Mouse (Mus musculus): ENCODE measurements around the gene Crls1. TPM values are rescaled to one million over a fixed set of nuclear protein-coding genes. Genes with fewer than 3 reads are reported as not detected.

Crls1 gene
- polyA plus RNA-seq, 1 experiment from 2014 or later, result 28.0 TPM

DNA sequence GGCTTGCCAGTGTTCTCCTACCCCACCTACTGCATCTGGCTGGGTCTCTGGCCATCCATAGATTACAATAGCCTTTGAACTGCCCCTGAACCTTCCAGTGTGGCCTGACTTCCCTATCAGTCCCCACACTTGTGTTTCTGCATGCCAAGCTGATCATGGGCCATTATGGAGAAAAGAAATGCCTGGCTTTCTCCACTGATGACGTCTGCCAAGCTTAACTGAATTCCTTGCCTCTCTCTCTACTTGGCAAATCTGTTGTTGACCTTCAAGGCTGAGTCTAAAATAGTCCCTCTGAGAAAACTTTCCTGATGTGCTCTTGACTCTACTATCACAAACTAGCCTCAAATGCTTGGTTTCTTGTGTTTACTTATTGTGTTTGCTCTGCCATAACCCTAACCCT is 51.7 kb downstream of the Crls1 start:
- Histone ChIP-seq H3K4me3 (no peak overlapping the region), H3K9me3 (no peaks in the 10 kb centered on the region), H3K4me1 (no peaks in the 10 kb centered on the region), H3K36me3 (no peaks in the 10 kb centered on the region), H3K27me3 (replicated peaks) (no peaks in the 10 kb centered on the region), H3K4me2 (replicated peaks) (no peak overlapping the region), H3K27ac (no peak overlapping the region), H3K9ac (no peak overlapping the region)
- no peak for ATAC-seq (ENCODE audit: low FRiP score, low read depth)
- 55% methylated on average over 1 of the region's 1 CpGs for WGBS

DNA sequence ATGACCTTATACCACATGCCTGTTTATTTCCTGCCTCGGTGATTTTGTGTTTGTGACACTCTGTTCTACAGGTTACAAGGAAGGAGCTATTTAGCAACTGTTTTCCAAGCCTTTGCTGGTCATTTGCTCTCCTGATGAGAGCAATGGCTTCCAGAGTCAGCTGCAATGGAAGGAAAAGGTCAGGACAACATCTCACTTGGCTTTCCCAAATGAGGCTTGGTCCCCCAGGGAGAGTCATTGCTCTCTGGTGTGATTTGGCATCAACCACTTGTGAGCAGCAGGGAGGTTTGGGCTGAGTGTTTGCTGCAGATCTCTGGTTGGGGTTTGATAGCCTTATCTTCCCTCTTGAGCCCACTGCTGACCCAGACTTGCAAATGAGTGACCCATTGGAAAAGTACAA is 54.1 kb downstream of the Crls1 start:
- Histone ChIP-seq H3K4me3 (no peak overlapping the region), H3K27me3 (replicated peaks) (no peaks in the 10 kb centered on the region), H3K4me1 (no peaks in the 10 kb centered on the region), H3K36me3 (no peaks in the 10 kb centered on the region), H3K9ac (no peak overlapping the region), H3K4me2 (replicated peaks) (no peak overlapping the region), H3K27ac (no peak overlapping the region), H3K9me3 (no peaks in the 10 kb centered on the region)
- ATAC-seq (ENCODE audit: low FRiP score, low read depth), result no peak
- WGBS, result 84% methylated on average over 1 of the region's 1 CpGs

DNA sequence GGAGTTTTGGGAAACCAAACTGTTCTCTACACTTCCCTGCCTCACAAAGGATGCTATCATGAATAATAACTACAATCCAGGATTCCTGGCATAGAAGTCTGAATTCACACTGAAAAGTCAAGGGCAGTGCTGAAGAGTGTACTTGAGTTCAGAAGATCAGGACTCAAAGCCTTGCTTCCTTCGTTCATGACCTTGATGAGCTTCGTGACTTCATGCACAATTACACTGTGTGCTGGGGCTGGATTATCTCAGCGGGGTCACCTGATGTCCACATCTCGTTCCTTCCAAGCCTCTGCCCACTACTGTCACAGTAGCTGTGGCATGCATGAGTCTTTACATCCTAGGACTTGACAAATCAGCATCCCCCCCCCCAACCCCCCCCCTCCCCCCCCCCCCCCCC is 55.2 kb downstream of the Crls1 start:
- H3K4me3 ChIP-seq, result no peak overlapping the region
- H3K9ac ChIP-seq, result no peak overlapping the region
- no peaks in the 10 kb centered on the region for H3K4me1 ChIP-seq
- H3K9me3 ChIP-seq, result no peaks in the 10 kb centered on the region
- no peak for ATAC-seq (ENCODE audit: low FRiP score, low read depth)
- H3K27ac ChIP-seq, result no peak overlapping the region
- H3K36me3 ChIP-seq, result no peaks in the 10 kb centered on the region
- WGBS, result 80% methylated on average over 4 of the region's 4 CpGs
- no peak overlapping the region for H3K4me2 ChIP-seq (replicated peaks)
- H3K27me3 ChIP-seq (replicated peaks), result no peaks in the 10 kb centered on the region

DNA sequence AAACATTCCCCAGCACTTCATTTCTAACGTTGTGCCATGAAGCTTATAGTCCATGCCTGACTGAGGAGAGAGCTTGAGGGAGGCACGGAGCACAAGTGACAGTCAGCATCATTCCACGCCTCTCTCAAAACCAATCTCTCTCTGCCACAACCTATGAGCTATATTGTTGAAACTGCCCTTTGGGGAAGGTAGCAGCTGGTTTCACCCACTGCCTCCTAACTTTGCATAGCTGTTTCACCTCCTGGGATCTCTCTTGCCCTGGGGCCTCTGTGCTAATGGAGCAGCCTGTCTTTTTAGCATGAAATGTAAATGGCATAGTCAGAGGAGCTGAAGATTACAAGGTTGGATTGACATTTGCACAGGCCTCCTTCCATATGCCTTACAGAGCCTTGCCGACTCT is 55.6 kb downstream of the Crls1 start:
- 56% methylated on average over 4 of the region's 4 CpGs for WGBS
- no peak overlapping the region for H3K27ac ChIP-seq

DNA sequence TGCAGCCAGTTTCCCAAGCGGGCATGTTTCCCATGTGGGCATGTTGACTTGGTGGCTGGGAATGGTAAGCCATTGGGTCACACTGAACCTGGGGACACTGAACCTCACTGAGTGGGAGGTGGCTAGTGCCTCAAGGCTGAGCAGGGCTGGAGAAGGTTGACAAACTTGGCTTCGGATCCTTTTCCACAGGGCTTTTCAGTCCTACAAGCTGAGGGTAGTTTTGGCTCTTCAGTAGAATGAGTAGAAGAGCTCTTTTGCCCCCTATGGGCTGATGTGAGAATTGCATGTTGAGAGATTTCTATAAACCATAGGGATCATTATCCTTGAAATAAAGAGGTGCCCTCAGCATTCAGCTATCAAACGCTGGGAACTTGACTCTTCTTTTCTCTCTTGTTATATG is 57.0 kb downstream of the Crls1 start:
- H3K27me3 ChIP-seq (replicated peaks), result no peaks in the 10 kb centered on the region
- no peaks in the 10 kb centered on the region for H3K36me3 ChIP-seq
- H3K9ac ChIP-seq, result no peak overlapping the region
- ATAC-seq (ENCODE audit: low FRiP score, low read depth), result 0 out of 2 replicates have a peak, but pooled peaks have one; percentile 18
- 42% methylated on average over 3 of the region's 3 CpGs for WGBS
- H3K4me2 ChIP-seq (replicated peaks), result no peak overlapping the region
- H3K4me3 ChIP-seq, result no peak overlapping the region
- H3K9me3 ChIP-seq, result no peaks in the 10 kb centered on the region
- no peak overlapping the region for H3K27ac ChIP-seq
- no peaks in the 10 kb centered on the region for H3K4me1 ChIP-seq

More for the DNA sequence above, 55.6 kb downstream of the Crls1 start:
- Histone ChIP-seq H3K4me2 (replicated peaks) (no peak overlapping the region), H3K9me3 (no peaks in the 10 kb centered on the region), H3K27me3 (replicated peaks) (no peaks in the 10 kb centered on the region), H3K9ac (no peak overlapping the region), H3K36me3 (no peaks in the 10 kb centered on the region), H3K4me1 (no peaks in the 10 kb centered on the region), H3K4me3 (no peak overlapping the region)
- ATAC-seq (ENCODE audit: low FRiP score, low read depth), result peak; percentile 49; the same call in 1 of the 2 replicates

DNA sequence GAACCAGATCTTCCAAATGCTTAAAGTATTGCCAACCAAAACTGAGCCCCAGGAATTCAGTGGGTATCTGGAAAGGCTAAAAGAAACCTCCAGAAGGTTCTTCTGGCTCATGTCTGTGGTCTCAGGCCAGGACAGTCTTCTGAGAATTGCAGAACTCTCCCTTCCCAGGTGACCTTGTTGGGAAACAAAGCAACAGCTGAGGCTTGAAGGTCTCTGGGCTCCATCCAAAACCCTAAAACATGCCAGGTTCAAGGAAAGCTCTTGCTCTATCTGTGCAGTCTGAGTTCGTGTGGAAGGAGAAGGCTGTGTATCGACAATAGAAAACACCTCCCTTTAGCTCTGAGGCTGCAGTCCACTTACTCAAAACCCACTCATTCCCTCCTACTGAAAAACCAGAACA is 58.5 kb downstream of the Crls1 start:
- H3K9ac ChIP-seq, result no peak overlapping the region
- H3K4me1 ChIP-seq, result no peaks in the 10 kb centered on the region
- H3K9me3 ChIP-seq, result no peaks in the 10 kb centered on the region
- H3K4me3 ChIP-seq, result no peak overlapping the region
- H3K4me2 ChIP-seq (replicated peaks), result no peak overlapping the region
- no peaks in the 10 kb centered on the region for H3K27me3 ChIP-seq (replicated peaks)
- no peak for ATAC-seq (ENCODE audit: low FRiP score, low read depth)
- WGBS, result 74% methylated on average over 2 of the region's 2 CpGs
- no peaks in the 10 kb centered on the region for H3K36me3 ChIP-seq
- H3K27ac ChIP-seq, result no peak overlapping the region

DNA sequence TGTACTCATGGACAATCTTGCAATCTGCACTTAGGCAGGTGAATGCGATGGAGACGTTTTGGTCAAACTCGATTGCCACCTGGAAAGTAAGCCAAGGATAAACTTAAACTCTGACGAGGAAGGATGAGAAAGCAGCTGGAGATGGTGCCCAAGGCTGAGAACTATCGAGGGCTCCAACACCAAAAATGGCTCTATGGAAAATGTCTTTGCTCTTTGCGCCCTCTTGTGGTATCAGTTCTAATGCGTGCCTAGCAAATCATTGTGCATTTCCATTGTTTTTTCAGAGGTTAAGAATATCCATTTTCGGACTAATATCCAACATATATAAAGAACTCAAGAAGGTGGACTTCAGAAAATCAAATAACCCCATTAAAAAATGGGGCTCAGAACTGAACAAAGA is 60.3 kb downstream of the Crls1 start:
- no peaks in the 10 kb centered on the region for H3K27me3 ChIP-seq (replicated peaks)
- no peak overlapping the region for H3K27ac ChIP-seq
- no peaks in the 10 kb centered on the region for H3K4me1 ChIP-seq
- no peak overlapping the region for H3K9ac ChIP-seq
- no peak for ATAC-seq (ENCODE audit: low FRiP score, low read depth)
- H3K4me2 ChIP-seq (replicated peaks), result no peak overlapping the region
- 27% methylated on average over 8 of the region's 8 CpGs for WGBS
- 0 out of 2 replicates have a peak, but pooled peaks cover 2% of the 10 kb centered on the region for H3K9me3 ChIP-seq
- H3K4me3 ChIP-seq, result no peak overlapping the region
- H3K36me3 ChIP-seq, result no peaks in the 10 kb centered on the region

DNA sequence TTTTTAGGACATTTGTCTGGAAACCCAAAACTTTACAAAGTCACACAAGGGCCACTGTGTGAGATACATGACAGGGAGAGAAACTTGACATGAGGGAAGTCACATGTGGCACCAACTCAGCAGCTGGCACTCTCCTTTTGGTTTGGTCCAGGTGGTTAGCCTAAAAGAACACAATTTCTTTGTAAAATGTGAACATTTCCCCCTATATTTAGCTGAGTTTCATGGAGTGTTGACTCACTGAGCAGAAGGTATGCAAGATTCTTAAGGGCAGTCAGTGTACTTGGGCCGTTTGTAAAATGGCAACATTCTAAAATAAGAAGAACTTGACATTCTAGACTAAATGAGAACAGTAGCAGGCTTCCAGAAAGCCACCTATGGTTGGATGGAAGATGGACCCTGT is 68.3 kb downstream of the Crls1 start:
- 75% methylated on average over 1 of the region's 1 CpGs for WGBS
- Histone ChIP-seq H3K27me3 (replicated peaks) (no peaks in the 10 kb centered on the region), H3K36me3 (no peaks in the 10 kb centered on the region), H3K4me3 (no peak overlapping the region), H3K9me3 (0 out of 2 replicates have a peak, but pooled peaks cover 4% of the 10 kb centered on the region), H3K9ac (no peak overlapping the region), H3K27ac (no peak overlapping the region), H3K4me2 (replicated peaks) (no peak overlapping the region), H3K4me1 (no peaks in the 10 kb centered on the region)
- no peak for ATAC-seq (ENCODE audit: low FRiP score, low read depth)

Other genes starting within 250 kb of the Crls1 start
- 20.4 and 21.4 TPM in 2 replicates for gene Shld1, start 159.7 kb upstream of the Crls1 start, polyA plus RNA-seq (2016; fragmentation: Nextera tagmentation; extraction: Ambion mirVana)
- gene Chgb, start 65.4 kb upstream of the Crls1 start, polyA plus RNA-seq (2016; fragmentation: Nextera tagmentation; extraction: Ambion mirVana), result 32.9 and 37.9 TPM in 2 replicates
- gene Trmt6, start 30.6 kb upstream of the Crls1 start, polyA plus RNA-seq (2016; fragmentation: Nextera tagmentation; extraction: Ambion mirVana), result 28.5 and 30.6 TPM in 2 replicates
- 12.5 and 13.0 TPM in 2 replicates for gene Mcm8, start 30.5 kb upstream of the Crls1 start, polyA plus RNA-seq (2016; fragmentation: Nextera tagmentation; extraction: Ambion mirVana)
- gene Lrrn4, start 34.2 kb downstream of the Crls1 start, polyA plus RNA-seq (2016; fragmentation: Nextera tagmentation; extraction: Ambion mirVana), result 0.05 TPM in 2 replicates
- 1.8 and 2.2 TPM in 2 replicates for gene Fermt1, start 99.2 kb downstream of the Crls1 start, polyA plus RNA-seq (2016; fragmentation: Nextera tagmentation; extraction: Ambion mirVana)

All from neural tube, embryonic 12.5 days (tissue).